Mouse (Mus musculus) Muller cell, postnatal 12 days (primary cell): ENCODE data around the gene 4931428L18Rik.
"Not testable (repeated sequence)": the region's sequence is repeated elsewhere in the genome, so short reads cannot be mapped to it uniquely, and the experiment has no call there.

Source experiments
- DNase-seq: peaks from one replicate; pipeline ENCODE4 v3.0.0-alpha.2; 2015; ENCODE audit errors: inconsistent ontology term

The 4931428L18Rik gene

GRCm38 (mm10) chr1:31058861-31059351 lies 163.6 kb downstream of the 4931428L18Rik start:
- DNase-seq, result peak; percentile 27

- no peak for DNase-seq
These were observed 164.3 kb downstream of the 4931428L18Rik start for GRCm38 (mm10) chr1:31058196-31058595.

DNA sequence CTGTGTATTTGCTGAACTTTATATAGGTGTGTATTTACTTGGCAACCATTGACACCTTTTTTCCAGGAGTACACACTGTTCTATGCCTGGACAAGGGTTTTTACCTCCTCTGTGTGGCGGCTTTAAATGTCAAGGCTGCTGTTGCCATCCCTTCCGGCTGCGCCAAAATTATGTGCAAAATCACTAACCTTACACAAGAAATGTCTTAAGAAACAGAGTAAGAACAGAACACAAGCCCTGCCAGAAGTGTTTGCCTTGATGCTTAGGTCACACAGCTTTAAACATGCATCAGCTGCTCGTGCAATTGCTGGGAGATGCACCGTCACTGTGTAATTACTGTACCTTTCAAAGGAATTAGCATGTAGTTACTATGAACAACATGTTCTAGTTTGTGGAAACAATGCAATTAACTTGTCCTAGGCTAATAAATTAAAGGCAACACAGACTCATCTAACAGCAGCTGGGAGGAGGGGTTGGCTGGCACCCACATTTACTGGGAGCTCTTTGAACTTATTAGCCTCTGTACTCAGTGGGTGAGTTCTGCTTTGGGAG lies 171.0 kb downstream of the 4931428L18Rik start:
- DNase-seq, result no peak

DNA sequence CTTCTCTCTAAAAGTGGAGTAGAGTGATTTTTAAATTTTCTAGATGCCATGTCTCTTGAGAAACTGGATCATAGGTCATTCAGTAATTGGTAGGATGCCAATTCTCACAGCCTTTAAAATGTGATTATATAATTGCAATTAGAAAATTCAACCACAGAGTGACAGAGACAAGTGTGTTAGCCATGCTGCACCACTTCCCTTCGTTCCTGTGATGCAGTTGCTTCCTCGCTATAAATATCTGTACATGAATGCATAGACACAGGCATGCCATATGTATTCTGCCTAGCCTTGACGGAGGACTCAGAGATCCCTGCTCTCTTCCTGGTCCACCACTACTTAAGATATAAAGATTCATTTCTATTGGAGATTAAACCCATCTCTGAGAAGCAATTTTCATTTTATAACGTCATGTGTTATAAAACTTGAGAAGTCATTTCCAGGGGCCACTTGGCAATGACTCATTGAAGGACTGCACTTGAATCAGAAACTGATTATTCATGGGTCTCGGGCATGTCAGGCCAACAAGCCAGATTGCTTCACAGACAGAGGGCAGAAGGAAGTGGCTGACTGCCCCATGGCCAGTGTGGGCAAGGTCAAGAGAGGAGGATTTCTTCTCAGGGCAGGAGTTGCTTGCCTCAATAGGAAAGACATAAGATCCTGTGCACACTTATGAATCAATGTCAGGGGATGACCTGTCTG lies 172.4 kb downstream of the 4931428L18Rik start:
- DNase-seq, result peak; percentile 4

DNA sequence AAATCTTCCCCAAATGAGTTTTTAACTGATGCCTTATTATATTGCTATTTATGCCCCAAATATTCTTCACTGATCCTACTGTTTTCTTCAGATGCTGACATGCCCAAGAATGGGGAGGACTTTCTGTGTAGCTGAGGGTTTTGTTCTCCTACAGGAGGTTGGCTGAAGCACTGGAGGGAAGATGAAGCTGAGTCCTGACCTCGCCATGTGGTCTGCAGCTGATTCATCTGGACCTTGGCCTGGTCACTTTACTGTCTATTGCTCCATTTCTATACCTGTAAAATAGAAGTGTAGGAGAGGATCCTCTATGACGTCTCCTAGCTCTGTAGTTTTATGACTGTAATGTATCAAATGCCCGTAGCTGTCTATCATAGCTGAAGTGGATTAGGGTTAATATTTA lies 179.3 kb downstream of the 4931428L18Rik start:
- no peak for DNase-seq

DNA sequence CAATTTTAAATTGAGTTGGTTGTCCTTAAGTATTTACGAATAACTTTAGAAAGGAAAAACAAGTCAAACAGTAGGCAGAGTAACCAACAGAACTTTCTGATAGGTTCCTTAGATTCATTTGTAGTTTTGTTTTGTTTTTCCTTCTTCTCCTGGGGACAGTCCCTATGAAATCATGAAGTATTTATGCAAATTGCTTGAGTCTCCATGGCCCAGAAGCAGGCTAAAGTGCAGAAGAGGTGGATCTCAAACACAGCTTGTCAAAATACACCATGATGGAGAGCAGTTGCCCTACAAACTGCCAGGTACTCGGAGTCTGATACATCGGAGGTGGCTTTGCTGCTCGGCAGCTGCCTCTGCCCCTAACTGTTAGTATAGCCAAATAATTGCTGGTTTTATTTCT lies 179.7 kb downstream of the 4931428L18Rik start:
- no peak for DNase-seq

- DNase-seq, result peak; percentile 40
These were observed 188.5 kb downstream of the 4931428L18Rik start for GRCm38 (mm10) chr1:31033851-31034534.

DNA sequence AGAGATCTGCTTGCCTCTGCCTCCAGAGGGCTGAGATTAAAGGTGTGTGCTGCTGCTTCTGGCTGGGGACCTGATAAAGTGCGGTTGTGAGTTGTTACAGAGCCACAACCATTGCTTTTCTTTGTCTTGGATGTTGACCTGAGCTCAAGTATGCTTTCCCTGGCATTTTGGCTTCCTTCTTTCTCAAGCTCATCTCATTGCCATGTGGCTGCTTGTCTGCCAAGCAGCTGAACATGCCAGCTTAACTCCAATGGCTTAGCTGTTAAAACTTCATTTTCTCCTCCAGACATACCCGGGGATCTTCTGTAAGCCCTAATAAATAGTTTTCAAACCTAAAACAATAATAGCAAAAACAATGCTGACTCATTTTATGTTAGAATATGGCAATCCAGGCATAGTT lies 190.1 kb downstream of the 4931428L18Rik start:
- no peak for DNase-seq

- DNase-seq, result no peak
These were observed 199.3 kb downstream of the 4931428L18Rik start for GRCm38 (mm10) chr1:31023173-31023572.

DNA sequence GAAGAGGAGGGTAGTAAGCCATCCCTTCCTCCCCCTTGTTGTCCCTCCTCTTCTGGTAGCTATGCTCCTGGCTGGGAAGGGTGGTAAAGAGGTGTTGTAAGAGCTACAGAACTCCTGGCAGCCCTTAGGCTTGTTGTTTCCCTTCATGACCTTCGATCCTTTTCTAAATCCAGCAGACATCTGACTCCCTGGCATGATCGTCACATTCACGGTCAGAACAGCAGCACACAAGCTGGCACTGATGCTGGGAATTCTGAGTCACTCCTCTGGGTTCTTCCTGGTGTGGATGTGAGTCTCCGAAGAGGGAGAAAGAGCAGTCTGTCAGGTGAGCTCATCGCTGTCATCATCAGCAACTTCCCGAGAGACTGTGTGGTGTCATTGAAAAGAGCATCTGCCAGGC lies 203.2 kb downstream of the 4931428L18Rik start:
- DNase-seq, result peak; percentile 72

DNA sequence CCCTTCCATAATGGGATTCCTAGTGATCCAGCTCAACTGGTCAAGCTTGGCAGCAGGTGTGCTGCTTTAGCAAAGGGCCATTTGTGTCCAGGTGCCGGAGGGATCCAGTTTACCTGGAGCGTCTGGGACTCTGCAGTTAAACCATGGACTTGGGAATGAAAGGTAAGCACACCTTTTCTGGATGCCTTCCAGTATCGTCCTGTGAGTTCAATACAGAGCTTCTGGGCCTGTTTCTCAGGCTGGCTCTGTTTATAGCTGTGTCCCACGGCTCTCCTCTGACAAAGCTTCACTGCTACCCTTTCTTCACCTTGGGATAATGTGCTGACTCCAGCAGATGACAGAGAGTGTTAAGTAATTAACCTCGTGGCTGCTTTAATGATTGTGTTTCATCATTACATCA lies 205.1 kb downstream of the 4931428L18Rik start:
- no peak for DNase-seq

- DNase-seq, result no peak
These were observed 206.4 kb downstream of the 4931428L18Rik start for GRCm38 (mm10) chr1:31016068-31016467.

DNA sequence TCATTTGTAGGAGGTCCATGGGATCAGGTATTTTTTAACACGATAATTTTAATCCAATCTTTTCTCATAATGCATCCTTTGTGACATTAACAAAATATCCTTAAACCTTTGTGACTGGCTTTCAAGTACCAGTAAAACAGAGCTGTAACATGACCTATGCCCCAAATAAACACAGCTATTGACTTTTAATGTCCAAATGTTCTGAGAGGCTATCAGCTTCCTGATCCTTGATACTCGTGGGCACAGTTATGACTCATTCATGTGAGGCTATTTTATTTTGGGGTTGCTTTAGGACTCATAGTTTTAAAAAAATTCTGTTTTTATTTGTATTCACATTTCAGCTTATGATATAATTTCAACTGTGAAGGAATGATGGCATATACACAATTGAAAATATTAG lies 207.2 kb downstream of the 4931428L18Rik start:
- no peak for DNase-seq

DNA sequence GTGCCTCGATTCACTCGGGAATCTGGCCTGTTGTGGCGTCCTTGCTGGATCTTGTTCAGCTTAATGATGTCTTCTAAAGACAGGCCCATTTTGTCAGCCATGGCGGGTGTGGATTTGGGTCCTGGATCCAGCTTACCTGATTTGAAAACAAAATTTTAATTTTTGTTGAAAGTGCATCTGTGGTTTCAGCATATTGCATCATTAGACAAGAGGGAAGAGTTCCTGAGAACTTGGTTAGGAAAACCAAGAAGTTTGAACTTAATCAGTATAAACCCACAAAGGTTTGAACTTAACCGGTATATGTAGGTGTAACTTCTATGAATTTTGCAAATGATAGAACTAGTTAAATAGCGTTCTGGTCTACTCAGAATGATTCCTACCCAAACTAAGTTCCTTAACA lies 244.6 kb downstream of the 4931428L18Rik start, which contains the start of gene AC153137.1:
Gene AC153137.1 (minus strand): TSS at position 101 of the 400 bp plus-strand sequence.
- not testable (repeated sequence) for DNase-seq

GRCm38 (mm10) chr1:30977239-30977638 lies 245.2 kb downstream of the 4931428L18Rik start:
- DNase-seq, result not testable (repeated sequence)

GRCm38 (mm10) chr1:30951795-30952194 lies 270.7 kb downstream of the 4931428L18Rik start:
- DNase-seq, result no peak

DNA sequence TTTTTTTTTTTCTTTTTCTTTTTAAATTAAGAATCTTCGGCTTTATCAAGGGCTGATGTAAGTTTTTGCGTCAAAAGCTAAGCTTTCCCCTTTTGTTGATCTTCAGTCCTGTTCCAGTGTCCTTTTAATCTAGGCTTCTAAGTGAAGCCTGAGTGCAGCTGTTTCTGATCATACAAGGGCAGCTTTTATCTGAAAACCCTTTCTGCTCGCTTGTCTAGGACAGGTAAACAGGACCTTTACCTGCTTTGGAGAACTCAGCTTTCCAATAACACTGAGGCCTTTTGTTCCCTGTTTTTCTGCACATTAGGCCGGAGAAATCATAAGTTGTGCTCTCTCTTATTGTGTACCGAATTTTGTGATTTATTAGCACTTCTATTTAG lies 272.0 kb downstream of the 4931428L18Rik start:
- no peak for DNase-seq

- DNase-seq, result peak; percentile 98
These were observed 272.6 kb downstream of the 4931428L18Rik start for GRCm38 (mm10) chr1:30949710-30950455.

DNA sequence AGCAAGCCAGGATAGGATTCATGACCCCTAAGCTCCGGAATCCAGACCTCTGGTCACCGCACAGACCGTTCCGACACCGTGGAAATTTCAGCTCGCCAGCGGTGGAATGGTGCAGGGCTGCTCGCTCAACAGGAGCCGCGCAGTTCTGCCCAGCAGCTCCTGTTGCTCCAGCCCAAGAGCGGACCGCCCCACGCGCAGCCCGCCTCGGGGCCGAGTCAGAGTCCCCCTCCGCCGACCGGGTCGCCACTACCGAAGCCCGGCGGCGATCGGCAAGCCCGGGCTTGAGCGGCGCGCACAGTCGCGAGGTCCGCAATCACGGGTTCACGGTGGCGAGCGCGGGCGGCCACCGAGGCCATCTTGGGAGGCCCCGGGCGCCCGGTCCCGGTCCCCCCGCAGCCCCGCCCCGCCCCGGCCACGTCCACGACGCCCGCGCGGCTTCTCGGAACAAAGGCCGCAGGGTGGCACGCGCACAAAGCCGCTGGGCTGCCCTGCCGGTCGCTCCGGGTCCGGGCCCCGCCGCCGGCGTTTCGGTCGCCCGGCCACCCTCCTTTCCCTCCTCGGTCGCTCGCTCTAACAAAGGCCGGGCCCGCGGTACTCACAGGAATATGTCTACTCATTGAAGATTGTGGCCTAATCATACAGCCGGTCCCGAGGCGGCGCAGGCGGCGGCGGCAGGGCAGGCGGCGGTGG lies 273.4 kb downstream of the 4931428L18Rik start:
- peak; percentile 74 for DNase-seq

DNA sequence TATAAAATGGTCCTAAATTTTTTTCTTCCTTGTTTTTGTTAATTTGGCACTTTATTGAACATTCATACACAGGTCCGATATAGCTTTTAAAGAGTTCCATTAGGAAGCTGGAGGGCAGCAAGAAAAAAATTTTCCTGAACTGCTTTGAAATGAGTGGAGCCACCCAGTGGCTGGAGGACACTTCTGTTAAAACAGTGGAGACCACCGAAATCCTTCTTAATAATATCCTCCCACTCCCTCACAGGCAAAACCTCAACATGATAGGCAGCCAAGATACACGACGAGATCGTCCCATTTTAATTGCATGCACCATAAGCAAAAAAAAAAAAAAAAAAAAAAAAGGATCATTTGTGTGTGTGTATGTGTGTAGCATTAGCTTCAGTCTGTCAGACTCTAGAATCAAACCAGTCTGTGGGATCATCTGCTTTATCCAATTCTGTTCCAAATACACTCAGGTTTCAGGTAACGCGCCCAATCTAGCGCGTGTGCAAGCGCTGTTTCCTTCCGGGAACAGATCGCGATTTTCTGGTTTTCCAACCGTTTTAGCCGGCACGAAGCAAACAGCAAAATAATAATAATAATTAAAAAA lies 274.0 kb downstream of the 4931428L18Rik start:
- DNase-seq, result peak; percentile 54
